Mouse (Mus musculus): ENCODE data around the gene Fgd2.

The Fgd2 gene

DNA sequence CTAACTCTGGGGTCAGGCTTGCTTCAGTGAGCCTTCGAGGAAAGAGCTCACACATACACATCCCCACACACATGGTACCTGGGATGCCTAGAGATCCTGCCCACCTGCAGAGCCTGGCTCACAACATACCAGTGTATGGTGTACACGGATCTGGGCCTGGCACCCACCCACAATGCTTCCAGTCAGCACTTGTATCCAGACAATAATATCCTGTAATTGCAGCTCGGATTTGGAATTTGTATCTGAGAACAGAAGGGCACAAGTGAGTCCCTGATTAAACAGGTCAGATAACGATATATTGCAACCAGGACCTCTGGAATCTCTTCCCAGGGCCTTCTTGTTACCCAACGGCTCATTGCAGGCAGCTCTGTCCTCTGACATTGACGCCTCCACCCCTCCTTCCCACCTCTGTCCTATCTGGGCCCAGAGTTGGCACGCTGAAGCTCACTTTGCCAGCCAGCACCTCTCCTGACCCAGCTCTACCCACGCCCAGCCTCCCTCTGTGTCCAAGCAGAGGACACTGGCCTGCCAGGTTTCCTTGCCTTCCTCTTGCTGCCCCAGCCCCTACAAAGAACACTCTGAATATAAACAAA is 62.3 kb downstream of the Fgd2 start:
- no peak for DNase-seq (ENCODE audit: low spot score in 2 of 2)

DNA sequence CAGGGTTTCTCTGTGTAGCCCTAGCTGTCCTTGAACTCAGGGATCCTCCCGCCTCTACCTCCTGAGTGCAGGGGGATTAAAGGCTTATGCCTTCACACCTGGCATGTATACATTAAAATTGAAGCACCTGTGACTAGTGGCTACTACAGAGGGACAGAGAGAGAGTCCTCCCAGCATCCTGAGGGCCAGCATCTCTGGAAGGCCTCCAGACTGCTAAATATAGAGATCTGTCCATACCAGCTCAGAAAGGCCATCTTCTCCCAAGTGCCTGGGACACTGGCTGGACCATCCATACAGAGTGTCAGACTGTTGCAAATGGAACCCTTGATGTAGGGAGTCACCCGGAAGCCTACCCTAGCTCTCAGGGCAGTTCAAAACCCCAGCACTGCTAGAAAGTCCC is 63.3 kb downstream of the Fgd2 start:
- no peak for DNase-seq (ENCODE audit: low spot score in 2 of 2)

DNA sequence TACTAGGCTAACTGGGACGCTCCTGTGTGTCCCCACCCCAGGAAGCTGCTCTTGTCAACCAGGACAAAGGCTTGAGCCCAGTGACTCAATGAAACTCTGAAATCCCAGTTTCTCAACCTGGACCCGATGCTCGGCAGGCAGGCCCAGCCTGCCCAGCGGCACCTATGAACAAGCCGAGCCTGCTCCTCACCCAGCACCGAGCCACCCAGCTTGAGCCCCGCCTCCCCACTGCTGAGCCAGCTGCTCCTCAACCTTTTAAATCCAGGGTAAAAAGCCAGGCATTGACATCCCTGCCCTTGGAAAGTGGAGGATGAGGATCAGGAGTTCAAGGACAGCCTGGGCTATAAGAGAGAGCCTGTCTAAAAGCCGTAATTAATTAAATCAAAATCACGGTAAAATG is 64.6 kb downstream of the Fgd2 start:
- no peak for DNase-seq (ENCODE audit: low spot score in 2 of 2)

DNA sequence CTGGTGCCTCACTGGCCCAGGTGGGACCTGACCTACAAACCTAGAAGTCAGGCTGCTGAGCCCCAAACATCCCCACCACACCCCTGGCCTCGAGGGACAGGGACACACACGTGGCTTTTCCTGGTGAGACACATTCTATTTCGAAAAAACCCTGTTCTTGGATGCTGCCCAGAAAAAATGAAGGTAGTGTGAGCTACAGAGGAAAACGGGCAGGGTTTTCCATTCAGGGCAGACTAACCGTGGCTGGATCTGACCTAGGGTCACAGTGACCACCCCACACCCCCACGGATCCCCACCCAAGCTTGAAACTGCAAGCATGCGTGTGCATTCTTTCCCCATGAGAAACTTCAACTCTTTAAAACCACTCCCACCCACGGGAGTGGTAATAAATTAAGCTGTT is 67.5 kb downstream of the Fgd2 start:
- DNase-seq (ENCODE audit: low spot score in 2 of 2): no peak

- DNase-seq (ENCODE audit: low spot score in 2 of 2): no peak
Measured at GRCm38 (mm10) chr17:29428826-29429225, 68.1 kb downstream of the Fgd2 start.

All from frontal cortex, postnatal 36 days (tissue).